Mouse (Mus musculus) embryonic facial prominence, embryonic 10.5 days (tissue): ENCODE measurements around the gene Mtmr1. TPM values are rescaled to one million over a fixed set of nuclear protein-coding genes. Genes with fewer than 3 reads are reported as not detected.

ENCODE experiments used
- DNase-seq: peaks from one replicate; pipeline ENCODE4 v3.0.0-alpha.2; 2017; ENCODE audit warnings: low spot score
- H3K27ac ChIP-seq: fragments of 300-500 bp; sonication (generic); replicated peaks from 2 replicates; pipeline ENCODE4 v1.5.1; 2016; ENCODE audit warnings: mild to moderate bottlenecking
- H3K27me3 ChIP-seq: fragments of 300-500 bp; sonication (generic); replicated peaks from 2 replicates; pipeline ENCODE4 v1.6.1; 2016; ENCODE audit warnings: low read depth, mild to moderate bottlenecking; ENCODE audit not compliant: poor library complexity, severe bottlenecking
- H3K36me3 ChIP-seq: fragments of 300-500 bp; sonication (generic); replicated peaks from 2 replicates; pipeline ENCODE4 v1.6.1; 2016; ENCODE audit warnings: mild to moderate bottlenecking, moderate library complexity
- H3K4me1 ChIP-seq: fragments of 300-500 bp; sonication (generic); 2 replicates; pipeline ENCODE4 v1.6.1; 2016
- H3K4me3 ChIP-seq: fragments of 300-500 bp; sonication (generic); 2 replicates; pipeline ENCODE4 v1.5.1; 2016; ENCODE audit warnings: mild to moderate bottlenecking, moderate library complexity
- H3K9me3 ChIP-seq: fragments of 300-500 bp; sonication (generic); 2 replicates; pipeline ENCODE4 v1.6.1; 2016; ENCODE audit warnings: mild to moderate bottlenecking
- WGBS: fragments of 180-500 bp; shearing (Covaris S2); methylation state at CpG from one replicate; pipeline ENCODE4 v1.1.7; 2016; 5-methylcytosine and 5-hydroxymethylcytosine counted together
- polyA plus RNA-seq: library from polyadenylated mRNA; unstranded; fragments of >200 nt; fragmentation: Nextera tagmentation; extraction: Ambion mirVana; gene quantifications from 2 replicates; pipeline ENCODE4 v1.2.1, GENCODE M21; 2016

Mtmr1 gene
- polyA plus RNA-seq, 1 experiment from 2014 or later: 5.7 TPM

DNA sequence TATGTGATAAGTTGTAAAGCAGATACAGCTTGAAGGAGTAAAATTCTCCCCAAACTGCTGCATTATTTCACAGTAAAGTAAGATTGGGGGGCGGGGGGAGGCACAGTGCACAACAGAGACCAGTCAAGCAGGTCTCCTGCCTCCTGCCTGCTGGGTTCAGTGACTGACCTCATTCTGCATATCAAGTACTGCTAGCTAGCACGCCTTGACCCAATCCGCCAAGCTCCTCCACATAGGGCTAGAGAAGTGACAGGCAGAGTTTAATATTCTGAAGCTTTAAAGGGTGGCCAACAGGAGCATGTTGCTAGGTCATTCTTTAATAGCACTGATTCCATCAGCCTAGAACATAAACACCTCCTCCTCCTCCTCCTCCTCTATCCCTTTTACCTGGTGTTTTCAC, 48.2 kb downstream of the Mtmr1 start:
- Histone ChIP-seq H3K36me3 (no peaks in the 10 kb centered on the region), H3K27ac (no peak overlapping the region), H3K27me3 (peaks cover 25% of the 10 kb centered on the region; the same call in 1 of the 2 replicates), H3K4me1 (no peaks in the 10 kb centered on the region), H3K4me3 (no peak overlapping the region), H3K9me3 (no peaks in the 10 kb centered on the region)
- DNase-seq: no peak
- 59% methylated on average over 3 of the region's 3 CpGs for WGBS

DNA sequence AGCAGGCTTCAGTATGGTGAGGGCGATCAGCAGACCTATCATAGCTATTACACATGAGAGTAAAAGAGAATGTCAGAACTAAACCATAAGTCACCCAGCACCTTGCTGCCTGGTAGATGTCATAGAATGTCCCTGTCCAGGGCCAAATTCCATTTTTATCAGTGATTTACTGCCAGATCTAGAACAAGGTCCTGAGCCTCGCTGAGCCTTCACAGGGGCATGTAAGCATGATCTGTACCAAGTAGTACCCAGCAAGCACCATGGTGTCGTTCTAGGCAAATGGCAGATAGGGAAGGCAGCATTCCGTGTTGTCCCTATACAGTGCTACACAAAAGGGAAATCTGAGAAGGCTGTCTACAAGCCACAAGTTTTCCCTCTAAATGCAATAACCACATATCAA, 49.1 kb downstream of the Mtmr1 start:
- Histone ChIP-seq H3K27ac (no peak overlapping the region), H3K36me3 (no peaks in the 10 kb centered on the region), H3K4me3 (no peak overlapping the region), H3K9me3 (no peaks in the 10 kb centered on the region), H3K4me1 (no peaks in the 10 kb centered on the region), H3K27me3 (peaks cover 25% of the 10 kb centered on the region; the same call in 1 of the 2 replicates)
- DNase-seq: no peak
- WGBS: 86% methylated on average over 4 of the region's 4 CpGs

DNA sequence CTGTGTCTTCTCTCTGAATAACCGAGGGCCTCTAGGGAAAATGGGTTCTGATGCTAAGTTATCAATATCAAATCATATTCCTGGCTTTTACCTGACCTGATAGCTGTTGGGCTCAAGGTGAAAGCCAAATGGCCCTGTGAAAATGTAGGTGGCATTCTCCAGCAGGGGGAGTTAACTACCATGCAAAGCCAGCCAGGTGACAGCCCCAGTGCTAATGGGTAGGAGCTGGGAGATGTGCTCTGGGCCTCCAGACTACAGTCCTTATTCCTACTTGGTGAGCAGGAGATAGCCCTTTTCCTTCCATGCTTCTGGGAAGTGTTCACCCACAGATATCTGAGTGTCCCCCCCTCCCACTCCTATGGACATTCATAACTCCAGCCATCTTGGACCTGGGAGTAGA, 60.3 kb downstream of the Mtmr1 start:
- WGBS: 79% methylated on average over 1 of the region's 1 CpGs
- Histone ChIP-seq H3K9me3 (no peaks in the 10 kb centered on the region), H3K4me1 (no peaks in the 10 kb centered on the region), H3K36me3 (no peaks in the 10 kb centered on the region), H3K27me3 (peaks cover 6% of the 10 kb centered on the region), H3K27ac (no peak overlapping the region), H3K4me3 (no peak overlapping the region)
- no peak for DNase-seq

DNA sequence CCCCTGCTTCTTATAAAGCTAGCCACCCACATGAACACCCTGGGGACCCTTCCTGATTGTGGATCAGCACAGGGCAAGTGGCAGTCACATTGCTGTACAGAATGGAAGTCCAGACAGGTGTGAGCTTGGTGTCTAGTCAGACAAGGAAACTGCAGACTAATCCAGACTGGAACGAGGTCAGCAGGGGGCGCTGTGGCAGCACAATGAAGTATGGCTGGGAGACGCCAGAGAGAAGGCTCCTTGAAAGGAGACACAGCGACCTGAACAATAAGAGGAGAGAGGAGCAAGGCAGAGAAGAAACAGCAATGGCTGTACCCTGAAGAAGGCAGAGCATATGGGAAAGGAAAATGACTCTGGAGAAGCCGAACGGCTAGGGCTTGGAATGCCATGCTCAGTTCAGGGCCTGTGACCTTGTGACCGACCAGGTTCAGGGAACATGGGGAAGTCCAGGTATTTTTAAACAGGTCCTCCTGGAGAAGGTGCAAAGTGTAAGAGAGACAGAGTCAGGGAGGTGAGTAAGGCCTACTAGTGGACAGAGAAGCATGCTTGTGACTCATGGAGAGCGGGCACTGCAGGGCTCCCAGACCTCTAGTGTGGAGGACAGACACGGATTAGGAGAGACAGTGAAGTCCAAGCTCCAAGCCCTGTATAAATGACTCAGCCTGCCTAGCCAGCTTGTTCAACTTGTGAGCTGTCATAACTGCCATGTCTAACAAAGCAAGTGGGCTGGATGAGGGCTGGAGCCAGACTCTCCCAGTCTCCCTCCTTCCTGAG, 61.4 kb downstream of the Mtmr1 start:
- no peak overlapping the region for H3K27ac ChIP-seq
- peak; percentile 80 for DNase-seq
- no peaks in the 10 kb centered on the region for H3K36me3 ChIP-seq
- H3K4me3 ChIP-seq: no peak overlapping the region
- H3K9me3 ChIP-seq: no peaks in the 10 kb centered on the region
- H3K4me1 ChIP-seq: no peaks in the 10 kb centered on the region
- 50% methylated on average over 9 of the region's 9 CpGs for WGBS
- H3K27me3 ChIP-seq: peaks cover 6% of the 10 kb centered on the region

DNA sequence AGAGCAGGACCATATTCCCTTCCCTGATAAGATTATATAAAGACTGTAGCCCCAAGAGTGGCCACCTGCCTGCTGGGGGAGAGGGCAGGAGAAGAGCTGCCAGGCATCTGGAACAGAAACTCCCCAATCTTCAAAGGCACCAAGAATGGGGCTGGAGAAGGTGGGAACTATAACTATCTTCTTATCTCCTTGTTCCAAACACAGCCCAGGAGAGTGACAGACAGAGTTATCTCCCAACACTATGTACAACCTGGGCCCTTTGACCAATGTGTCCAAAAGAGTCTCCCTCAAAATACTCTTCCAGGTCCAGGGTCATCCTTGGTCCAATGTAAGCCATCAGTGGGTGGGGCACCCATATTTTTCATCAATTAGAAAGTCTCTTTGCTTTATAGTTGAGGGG, 62.9 kb downstream of the Mtmr1 start:
- H3K9me3 ChIP-seq: no peaks in the 10 kb centered on the region
- DNase-seq: no peak
- no peaks in the 10 kb centered on the region for H3K36me3 ChIP-seq
- H3K4me1 ChIP-seq: no peaks in the 10 kb centered on the region
- H3K4me3 ChIP-seq: no peak overlapping the region
- peaks cover 12% of the 10 kb centered on the region for H3K27me3 ChIP-seq
- H3K27ac ChIP-seq: no peak overlapping the region

DNA sequence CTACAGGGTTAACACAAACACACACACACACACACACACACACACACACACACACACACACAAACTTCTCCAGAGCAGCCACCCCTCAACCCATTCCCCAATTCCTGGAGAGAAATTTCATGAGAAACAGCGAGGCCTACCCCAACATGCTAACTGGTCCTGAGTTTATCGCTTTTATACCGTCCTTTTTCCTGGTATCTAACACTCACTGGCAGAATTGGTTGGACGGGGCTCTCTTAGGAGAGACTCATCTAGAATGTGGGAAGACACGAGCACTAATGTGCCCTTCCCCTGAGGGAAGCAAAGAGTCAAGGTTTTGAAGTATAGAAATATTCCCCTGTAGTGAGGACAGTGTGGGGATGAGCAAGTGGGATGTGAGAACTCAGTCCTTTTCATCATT, 66.3 kb downstream of the Mtmr1 start:
- H3K4me1 ChIP-seq: no peaks in the 10 kb centered on the region
- WGBS: 79% methylated on average over 5 of the region's 5 CpGs
- no peak overlapping the region for H3K27ac ChIP-seq
- no peaks in the 10 kb centered on the region for H3K9me3 ChIP-seq
- no peaks in the 10 kb centered on the region for H3K36me3 ChIP-seq
- H3K4me3 ChIP-seq: no peak overlapping the region
- peaks cover 12% of the 10 kb centered on the region for H3K27me3 ChIP-seq
- no peak for DNase-seq

DNA sequence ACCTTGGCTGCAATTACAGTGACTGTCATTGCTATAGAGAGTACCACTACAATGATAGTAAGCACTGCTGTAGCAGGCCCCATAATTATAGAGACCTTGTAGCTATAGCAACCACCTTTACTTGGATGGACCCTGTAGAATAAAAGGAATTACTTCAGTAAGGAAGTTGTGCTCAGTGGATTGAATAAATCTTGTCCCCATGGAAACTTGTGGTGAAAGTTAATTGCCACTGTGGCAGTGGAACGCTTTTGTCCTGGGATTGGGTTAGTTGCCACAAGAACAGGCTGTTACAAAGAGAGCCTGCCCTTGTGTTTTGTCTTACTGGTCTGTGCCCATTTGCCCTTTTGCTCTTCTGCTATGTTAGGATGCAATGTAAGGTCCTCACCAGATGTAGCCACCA, 69.9 kb downstream of the Mtmr1 start:
- Histone ChIP-seq H3K4me3 (no peak overlapping the region), H3K27me3 (peaks cover 13% of the 10 kb centered on the region; the same call in 1 of the 2 replicates), H3K4me1 (no peaks in the 10 kb centered on the region), H3K36me3 (no peaks in the 10 kb centered on the region; the same call in 1 of the 2 replicates), H3K9me3 (no peaks in the 10 kb centered on the region), H3K27ac (no peak overlapping the region)
- DNase-seq: no peak
- 61% methylated on average over 1 of the region's 1 CpGs for WGBS

DNA sequence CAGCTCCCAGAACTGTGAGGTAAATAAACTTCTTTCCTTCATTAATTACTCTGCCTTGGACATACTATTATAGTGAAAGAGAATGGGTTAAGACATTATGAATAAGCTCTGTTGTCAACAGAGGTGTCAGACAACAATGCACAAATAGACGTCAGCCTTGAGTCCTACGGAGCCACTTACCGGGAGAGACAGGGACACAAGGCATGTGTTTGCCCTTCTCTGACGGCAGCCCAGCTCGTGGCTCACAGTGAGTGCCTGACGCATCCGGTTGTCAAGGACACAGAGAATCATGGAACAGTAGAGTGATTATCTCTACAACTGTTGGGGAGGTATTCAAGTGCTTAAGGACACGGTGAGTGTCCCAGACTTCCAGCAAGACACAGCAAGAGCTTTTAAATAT, 70.3 kb downstream of the Mtmr1 start:
- Histone ChIP-seq H3K36me3 (no peaks in the 10 kb centered on the region; the same call in 1 of the 2 replicates), H3K4me1 (no peaks in the 10 kb centered on the region), H3K9me3 (no peaks in the 10 kb centered on the region), H3K27me3 (peaks cover 13% of the 10 kb centered on the region; the same call in 1 of the 2 replicates), H3K27ac (no peak overlapping the region), H3K4me3 (no peak overlapping the region)
- 37% methylated on average over 8 of the region's 8 CpGs for WGBS
- peak; percentile 10 for DNase-seq

DNA sequence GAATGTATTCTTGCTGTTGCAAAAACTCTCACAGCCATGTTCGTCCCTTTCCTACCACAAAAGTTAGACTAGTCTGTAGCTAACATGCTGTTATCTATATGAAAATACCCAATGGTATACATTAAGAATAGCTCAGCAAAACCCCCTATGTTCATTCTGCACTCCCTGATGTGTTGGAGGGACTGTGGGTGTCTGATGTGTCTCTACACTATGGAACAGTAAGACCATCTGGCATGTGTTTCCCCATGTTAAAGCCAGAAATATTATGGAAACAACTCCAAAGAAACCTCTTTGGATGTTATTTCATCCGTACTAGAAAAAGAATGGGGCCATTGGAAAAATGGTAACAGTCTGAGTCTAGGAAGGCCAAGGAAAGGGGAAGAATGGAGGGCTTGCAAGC, 71.0 kb downstream of the Mtmr1 start:
- DNase-seq: no peak
- Histone ChIP-seq H3K4me1 (no peaks in the 10 kb centered on the region), H3K36me3 (no peaks in the 10 kb centered on the region; the same call in 1 of the 2 replicates), H3K27me3 (peaks cover 13% of the 10 kb centered on the region; the same call in 1 of the 2 replicates), H3K4me3 (no peak overlapping the region), H3K9me3 (no peaks in the 10 kb centered on the region), H3K27ac (no peak overlapping the region)
- 89% methylated on average over 2 of the region's 2 CpGs for WGBS

DNA sequence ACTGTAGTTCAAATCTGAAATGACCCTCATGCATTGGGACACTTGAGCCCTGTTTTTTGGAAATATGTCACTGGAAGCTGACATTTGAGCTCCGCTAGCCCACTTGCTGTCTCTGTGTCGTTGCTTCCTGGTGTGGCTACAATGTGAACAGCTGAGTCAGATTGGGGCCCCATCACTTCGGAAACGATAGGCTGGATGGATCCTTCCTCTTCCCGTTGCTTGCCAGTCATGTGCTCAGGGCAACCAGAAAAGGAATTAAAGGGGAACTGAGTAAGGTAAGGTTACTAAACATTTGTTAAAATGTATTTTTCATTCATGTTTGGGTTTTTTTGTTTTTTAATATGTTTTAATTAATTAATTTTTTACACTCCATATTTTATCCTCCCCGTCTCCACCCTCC, 74.9 kb downstream of the Mtmr1 start:
- no peaks in the 10 kb centered on the region for H3K4me1 ChIP-seq
- 89% methylated on average over 6 of the region's 6 CpGs for WGBS
- no peaks in the 10 kb centered on the region; the same call in 1 of the 2 replicates for H3K36me3 ChIP-seq
- no peak for DNase-seq
- no peak overlapping the region for H3K27ac ChIP-seq
- 0 out of 2 replicates have a peak, but pooled peaks cover 8% of the 10 kb centered on the region for H3K27me3 ChIP-seq
- no peaks in the 10 kb centered on the region for H3K9me3 ChIP-seq
- no peak overlapping the region for H3K4me3 ChIP-seq

DNA sequence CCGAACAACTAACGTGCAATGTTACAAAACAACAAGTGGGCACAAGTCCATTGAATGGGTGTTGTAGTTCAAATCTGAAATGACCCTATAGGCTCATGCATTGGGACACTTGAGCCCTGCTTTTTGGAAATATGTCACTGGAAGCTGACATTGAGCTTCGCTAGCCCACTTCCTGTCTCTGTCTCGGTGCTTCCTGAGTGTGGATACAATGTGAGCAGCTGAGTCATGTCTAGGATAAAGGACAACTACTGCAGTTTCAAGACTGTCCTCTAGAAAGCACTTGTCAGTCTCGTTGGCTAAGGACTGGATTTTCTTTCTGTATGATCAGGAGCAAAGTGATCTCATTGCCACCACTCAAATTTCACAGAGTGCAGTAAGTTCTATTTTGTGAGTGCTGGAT, 78.4 kb downstream of the Mtmr1 start:
- H3K27ac ChIP-seq: no peak overlapping the region
- no peak overlapping the region for H3K4me3 ChIP-seq
- no peaks in the 10 kb centered on the region; the same call in 1 of the 2 replicates for H3K36me3 ChIP-seq
- 82% methylated on average over 5 of the region's 5 CpGs for WGBS
- DNase-seq: no peak
- H3K9me3 ChIP-seq: no peaks in the 10 kb centered on the region
- no peaks in the 10 kb centered on the region for H3K4me1 ChIP-seq
- no peaks in the 10 kb centered on the region for H3K27me3 ChIP-seq

DNA sequence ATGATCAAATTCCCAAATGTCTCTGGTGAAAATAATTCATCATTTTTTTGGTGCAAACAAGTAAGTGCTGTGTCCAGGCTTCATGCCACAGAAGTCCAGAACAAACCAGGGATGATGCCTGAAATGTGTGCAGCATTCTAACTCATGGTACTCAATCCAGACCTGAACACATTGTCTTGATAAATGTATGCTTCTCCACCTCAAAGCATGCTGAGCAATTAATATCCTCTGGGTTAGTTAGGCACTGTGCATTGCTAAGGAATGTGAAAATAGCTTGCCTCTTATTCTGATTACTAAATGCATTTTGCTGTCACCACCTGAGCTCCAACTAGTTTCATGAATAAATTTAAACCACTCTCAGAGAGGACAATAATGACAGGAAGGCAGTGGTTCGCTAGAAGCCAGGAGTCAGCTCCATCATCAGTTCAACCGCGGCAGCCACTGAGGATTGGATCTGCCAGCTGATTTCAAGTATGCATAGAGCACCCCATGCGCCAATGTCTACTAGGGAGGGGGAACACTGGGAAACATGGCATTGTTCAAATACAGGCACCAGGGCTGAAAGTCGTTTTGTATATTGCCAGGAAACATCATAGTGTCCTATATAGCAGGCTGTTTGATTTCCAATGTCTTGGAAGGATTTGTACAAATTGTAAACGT, 91.6 kb downstream of the Mtmr1 start:
- 88% methylated on average over 6 of the region's 6 CpGs for WGBS
- no peak for DNase-seq
- Histone ChIP-seq H3K27ac (no peak overlapping the region), H3K9me3 (no peaks in the 10 kb centered on the region), H3K4me3 (no peak overlapping the region), H3K4me1 (no peaks in the 10 kb centered on the region), H3K27me3 (no peaks in the 10 kb centered on the region), H3K36me3 (no peaks in the 10 kb centered on the region)
